Mouse (Mus musculus): ENCODE data around the gene Pth1r. TPM values are rescaled to one million over a fixed set of nuclear protein-coding genes. Genes with fewer than 3 reads are reported as not detected.

Gene Pth1r
- total RNA-seq (2021) = 1 to 10 TPM; 9.1 TPM
- long read RNA-seq, experiment 1, transcript Pth1r-202 (15 exons, 2,219 nt) = major isoform, 23 of 26 reads
- long read RNA-seq, experiment 1, partial matches to known transcripts = 0 of 26 reads
- long read RNA-seq, experiment 1, other reads (novel, unspliced or antisense) = 3 of 26 reads
- long read RNA-seq, experiment 2, transcript Pth1r-202 (15 exons, 2,219 nt) = major isoform, 20 of 24 reads
- long read RNA-seq, experiment 2, partial matches to known transcripts = 1 of 24 reads
- long read RNA-seq, experiment 2, other reads (novel, unspliced or antisense) = 3 of 24 reads

DNA sequence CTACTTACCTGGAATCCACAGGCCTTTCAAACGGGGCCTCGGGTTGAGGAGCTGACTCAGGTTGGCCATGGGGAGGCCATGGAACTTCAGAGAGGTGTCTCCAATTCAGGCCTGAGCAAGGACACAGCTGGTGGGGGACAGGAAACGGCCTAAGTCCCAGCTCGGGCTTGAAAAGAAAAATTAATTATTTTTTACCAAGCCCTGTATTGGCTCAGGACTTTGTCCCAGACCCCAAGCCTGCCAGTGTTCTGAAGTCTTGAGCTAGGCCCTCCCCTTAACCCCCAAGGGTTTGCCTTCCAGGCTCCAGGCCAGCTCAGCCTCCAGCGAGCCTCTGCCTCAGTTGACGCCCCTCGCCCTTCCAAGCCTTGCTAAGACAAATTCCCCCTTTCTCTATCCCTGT is at the start of gene Pth1r:
TSS of gene Pth1r (minus strand) at position 185 of the 400 bp plus-strand sequence.
- intact Hi-C loops (cut with DNase I) = no loop called here
- no peak for DNase-seq

DNA sequence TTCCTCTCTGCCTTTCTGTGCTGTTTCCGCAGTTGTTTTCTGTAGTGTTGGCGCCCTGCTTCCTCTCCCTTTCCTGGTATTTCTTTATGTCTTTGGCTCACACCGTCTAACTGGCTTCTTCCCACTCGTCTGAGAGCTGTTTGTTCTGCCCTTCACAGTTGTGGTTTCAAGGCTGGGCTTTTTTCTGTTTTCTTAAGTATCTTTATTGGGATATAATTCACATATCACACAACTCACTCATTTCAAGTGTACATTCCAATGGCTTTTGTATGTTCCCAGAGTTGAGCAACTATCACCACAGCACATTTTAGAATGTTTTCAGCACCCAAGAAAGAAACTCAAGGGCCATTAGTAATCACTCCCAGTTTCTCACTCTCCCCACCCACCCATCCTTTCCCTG is 43.5 kb upstream of the Pth1r start:
- intact Hi-C loops (cut with DNase I) = no loop called here
- DNase-seq = no peak

DNA sequence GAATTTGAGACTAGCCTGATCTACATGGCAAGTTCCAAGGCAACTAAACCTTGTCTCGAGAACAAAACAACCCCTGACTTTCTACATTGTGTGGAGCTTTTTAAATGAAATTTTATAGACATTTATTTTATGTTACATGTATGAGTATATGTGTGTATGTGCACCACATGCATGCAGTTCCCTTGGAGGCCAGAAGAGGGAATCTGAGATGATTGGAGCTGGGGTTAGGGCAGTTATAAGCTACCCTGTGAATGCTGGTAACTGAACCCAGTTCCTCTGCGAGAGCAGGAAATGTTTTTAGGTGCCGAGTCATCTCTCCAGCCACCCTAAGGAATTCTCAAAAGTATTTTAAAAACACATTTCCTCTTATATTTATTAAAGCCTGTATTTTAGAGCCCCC is 41.2 kb upstream of the Pth1r start:
- no peak for DNase-seq
- intact Hi-C loops (cut with DNase I) = loop anchor here (10.0 kb wide), 2 partner anchors 297 to 343 kb away; no protein-coding TSS in a partner anchor

DNA sequence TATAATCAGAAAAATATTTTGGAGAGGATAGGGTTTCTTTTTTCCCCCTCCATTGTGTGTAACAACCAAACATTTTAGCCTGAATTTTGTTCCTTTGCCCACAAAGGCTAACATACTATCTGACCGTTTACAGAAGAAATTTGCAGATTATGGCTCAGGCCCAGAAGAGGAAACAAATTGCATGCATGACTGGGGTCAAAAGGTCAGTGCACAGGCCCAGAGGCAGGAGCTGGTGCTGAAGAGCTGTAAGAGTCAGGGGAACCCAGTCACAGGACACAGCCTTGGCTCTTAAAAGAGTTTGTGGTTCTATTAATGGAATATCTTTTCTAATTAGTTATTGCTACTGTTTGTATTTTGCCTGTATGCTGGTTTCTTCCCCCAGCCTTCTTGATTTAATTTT is 36.7 kb upstream of the Pth1r start:
- no peak for DNase-seq
- intact Hi-C loops (cut with DNase I) = loop anchor here (5.0 to 10.0 kb wide), 5 partner anchors 89 to 339 kb away; partner anchors contain the start of gene Lrrc2

DNA sequence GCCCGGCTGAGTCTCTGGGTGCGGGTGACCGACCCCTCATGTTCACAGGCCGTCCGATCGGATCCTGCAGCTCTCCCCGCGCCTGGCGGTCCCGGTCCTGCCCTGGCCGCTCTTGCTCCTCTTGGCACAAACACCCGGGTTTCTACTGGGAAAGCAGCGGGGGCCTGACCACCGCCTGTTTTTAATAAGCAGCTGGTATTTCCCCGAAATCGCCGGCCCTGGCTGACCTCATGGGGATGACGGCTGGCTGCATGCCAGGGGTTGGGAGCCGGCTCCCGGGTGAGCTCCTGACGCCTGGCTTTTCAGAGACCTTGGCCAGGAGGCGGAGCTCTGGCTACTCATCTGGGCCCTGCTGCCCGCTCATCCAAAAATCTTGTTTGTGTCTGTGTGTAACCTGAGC is 34.8 kb upstream of the Pth1r start:
- intact Hi-C loops (cut with DNase I) = loop anchor here (1.0 to 10.0 kb wide), 8 partner anchors 23 to 371 kb away; partner anchors contain the start of gene Lrrc2

DNA sequence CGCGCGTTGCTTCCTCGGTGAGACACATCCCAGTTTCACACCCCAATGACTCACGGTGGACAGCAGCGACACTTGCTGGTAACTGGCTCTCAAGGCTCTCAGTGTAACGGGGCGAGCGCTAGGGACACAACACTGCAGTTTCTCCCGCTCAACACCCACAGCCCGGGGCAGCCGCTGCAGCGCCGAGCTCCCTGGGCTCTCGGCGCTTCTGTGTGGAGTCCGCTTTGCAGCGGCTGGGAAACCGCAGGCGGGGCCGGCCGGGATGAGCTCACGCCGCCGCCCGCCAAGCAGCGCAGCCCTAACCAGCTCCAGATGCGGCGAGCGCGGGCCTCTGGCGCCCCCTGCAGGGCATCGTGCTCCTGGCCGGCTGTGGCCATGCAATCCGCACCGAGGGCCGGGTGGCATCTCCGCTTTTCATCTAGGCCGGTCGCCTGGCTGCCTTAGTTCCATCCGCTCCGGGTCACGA is 34.3 kb upstream of the Pth1r start:
- peak; percentile 98 to 99 for DNase-seq
- intact Hi-C loops (cut with DNase I) = loop anchor here (1.0 to 10.0 kb wide), 8 partner anchors 22 to 370 kb away; partner anchors contain the start of gene Lrrc2

More for the DNA sequence above, 34.8 kb upstream of the Pth1r start:
- peak; percentile 90 to 92 for DNase-seq

DNA sequence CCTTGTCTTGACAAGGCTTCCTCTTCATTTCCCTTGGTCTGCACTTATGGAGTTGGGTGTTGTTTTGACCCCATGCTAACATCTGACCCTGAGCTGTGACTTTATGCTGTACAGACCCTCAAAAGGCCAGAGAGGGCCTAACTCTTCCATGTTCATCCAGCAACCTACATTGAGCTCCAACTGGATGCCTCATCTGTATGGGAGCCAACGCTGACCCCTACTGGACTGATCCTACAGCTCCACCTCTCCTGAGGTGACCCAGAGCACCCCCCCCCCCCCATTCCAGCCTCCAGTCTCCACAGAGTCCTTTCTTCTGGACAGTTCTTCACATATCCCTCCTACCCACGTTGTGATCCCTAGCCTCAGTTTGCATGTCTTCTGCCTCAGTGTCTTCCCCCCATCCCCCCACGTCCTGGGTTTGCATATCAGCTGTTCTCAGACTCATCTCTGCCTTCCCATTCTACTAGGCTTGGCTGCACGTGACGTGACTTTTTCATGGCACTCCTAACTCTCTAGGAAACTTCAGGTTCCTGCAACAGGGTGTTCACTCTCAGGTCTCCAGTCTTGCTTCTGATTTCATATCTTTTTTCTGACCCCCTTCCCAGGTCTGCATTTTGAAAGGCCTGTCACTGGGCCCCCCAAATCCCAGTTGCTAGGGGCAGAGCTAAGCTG is 32.4 kb upstream of the Pth1r start:
- intact Hi-C loops (cut with DNase I) = loop anchor here (5.0 kb wide), 1 partner anchor 47 kb away; no protein-coding TSS in a partner anchor

DNA sequence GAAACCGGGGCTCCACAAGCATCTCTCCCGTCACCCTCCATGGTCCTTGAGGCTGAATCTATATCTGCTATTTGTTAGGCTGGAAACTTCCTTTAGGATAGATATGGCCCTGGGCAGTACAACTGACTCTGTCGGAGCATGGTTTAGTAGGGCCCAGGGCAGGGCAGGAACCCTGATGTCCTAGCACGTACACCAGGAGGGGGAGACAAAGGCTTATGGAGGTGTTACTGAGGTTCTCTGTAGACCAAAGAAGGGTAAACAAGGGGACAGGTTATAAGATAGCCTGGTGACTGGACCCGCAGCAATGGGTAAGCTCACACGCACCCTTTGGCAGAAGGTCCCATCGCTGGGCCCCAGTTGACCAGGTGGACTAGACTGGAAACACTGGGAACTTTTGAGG is 31.6 kb upstream of the Pth1r start:
- DNase-seq = no peak
- intact Hi-C loops (cut with DNase I) = loop anchor here (5.0 kb wide), 1 partner anchor 46 kb away; no protein-coding TSS in a partner anchor

More for the DNA sequence above, 32.4 kb upstream of the Pth1r start:
- no peak for DNase-seq

DNA sequence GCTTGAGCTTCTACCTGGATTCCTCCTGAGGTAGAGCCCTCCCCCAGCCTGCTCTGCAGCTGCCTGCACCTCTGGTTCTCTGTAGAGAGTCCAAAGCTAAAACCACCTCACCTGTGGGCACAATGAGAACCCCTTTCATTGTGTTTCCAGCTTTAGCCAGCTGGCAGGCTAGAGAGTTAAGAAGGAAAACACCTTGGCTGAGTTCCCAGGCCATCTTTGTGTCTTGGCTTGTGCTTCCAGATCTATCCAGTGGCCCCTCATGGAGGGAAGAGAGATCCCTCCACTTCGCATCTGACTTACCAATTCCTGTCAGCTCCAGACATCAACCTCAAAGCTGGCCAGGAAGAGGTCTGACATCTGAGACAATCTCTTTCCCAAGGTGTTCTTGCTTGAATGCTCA is 31.2 kb upstream of the Pth1r start:
- intact Hi-C loops (cut with DNase I) = loop anchor here (5.0 kb wide), 1 partner anchor 46 kb away; no protein-coding TSS in a partner anchor
- no peak for DNase-seq

DNA sequence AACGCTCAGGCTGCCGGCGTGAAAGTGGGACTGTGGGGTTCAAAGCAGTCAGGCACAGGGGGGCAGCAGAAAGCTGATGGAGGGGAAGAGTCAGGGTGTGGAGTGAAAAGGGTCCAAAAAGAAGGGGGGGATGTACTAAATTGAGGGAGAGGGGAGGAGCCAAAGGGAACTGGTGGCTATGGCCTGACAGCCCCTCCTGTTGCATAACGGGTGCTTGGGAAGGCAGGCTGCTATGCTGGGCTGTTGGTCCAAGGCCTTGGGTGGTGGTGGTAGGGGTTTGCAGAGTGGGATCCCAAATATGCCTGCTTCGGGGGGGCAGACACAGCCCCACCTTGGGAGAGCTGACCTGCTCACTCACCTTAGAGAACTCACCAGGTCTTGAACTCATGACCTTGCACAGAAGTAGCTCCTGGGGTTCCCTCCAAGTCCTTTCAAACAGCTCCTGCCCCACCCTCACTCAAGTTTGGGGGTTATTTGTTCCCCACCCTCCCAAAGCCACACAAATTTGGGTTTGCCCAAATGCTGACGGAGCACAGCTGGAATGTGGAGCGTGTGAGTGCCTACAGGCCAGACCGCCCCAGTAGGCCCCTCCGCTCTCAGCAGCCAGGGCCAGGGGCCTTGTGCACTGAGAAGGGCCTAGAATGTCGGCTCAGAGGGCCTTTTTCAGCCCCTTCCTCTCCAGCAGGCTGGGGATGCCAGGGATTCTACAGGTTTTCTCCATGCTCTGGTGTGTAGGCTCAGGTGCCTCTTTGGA is 28.5 kb upstream of the Pth1r start:
- DNase-seq = no peak

DNA sequence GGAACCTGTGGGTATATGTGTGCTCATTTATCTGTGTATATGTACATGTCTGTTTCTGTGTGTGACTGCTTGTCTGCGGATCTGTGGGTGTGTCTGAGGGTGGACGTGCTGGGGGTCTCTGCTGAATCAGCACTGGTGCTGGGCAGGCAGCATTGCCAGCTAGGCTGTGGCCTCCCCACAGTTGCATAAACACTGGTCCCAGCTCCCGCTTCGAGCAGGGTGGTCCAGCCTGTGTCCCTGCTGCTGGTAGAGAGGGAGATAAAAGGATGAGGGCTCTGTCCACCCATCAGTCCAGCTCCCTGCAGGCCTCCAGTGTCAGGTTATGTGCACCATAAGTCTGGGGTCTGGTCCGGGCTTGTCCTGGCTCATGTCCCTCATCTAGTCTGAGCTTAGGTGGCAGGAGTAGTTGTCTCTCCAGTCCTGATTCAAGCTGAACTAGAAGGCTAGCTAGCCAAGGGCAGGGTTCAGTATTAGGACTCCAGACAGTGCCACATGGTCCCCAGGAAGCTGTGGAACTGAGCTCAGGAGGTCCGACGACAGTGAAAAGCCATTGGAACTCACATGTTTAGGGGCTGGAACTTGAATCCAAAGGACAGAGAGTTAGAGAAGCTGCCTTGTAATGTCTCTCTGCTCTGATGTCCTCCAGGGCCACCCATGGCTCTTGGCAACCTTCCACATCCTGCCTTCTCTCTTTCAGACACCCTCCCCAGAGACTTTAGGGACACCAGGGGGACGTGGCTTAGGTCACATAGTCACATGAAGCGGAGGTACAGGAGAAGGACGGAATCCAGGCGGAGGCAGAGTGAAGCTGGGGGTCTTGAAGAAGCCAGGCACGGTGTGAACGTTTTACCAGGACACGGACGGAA is 27.7 kb upstream of the Pth1r start:
- intact Hi-C loops (cut with DNase I) = loop anchor here (5.0 kb wide), 1 partner anchor 42 kb away; no protein-coding TSS in a partner anchor
- DNase-seq = peak in 1 of 2 experiments; percentile 60

More for the DNA sequence above, 28.5 kb upstream of the Pth1r start:
- intact Hi-C loops (cut with DNase I) = loop anchor here (5.0 kb wide), 1 partner anchor 43 kb away; no protein-coding TSS in a partner anchor

DNA sequence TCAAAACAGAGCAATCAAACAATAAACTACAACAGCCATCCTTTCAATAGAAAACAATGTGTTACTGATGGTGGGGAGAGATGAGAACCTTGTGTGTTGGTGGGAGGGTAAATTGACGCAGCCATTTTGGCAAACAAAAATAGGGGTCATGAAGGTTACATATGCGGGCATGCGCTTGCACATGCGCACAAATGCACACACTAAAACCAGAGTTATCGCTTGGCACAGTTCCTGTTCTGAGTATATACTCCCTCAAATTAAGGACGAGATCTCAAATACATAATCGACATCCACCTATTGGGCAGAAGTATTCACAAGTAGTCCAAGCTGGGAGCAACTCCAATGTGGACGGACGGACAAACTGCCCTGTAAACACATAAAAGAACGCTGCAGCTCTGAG is 25.4 kb upstream of the Pth1r start:
- intact Hi-C loops (cut with DNase I) = no loop called here
- DNase-seq = no peak

DNA sequence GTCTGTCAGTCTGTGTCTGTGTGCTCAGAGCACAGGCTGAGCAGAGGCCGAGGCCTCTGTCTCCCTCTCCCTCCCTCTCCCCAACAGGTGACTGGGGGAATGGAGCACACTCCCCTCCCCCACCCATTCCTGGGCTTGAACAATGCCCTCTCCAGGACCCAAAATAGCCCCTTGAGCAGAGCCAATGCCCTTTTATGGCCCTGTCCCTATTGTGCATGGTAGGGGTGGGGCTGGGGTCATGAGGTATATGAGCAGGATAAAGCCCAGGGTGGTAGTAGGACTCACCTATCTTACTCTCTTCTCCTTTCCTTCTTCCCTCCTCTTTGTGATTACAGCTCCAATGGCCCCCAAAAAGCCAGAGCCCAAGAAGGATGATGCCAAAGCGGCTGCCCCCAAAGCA is 16.5 kb upstream of the Pth1r start:
- DNase-seq = peak; percentile 69 to 77
- intact Hi-C loops (cut with DNase I) = no loop called here

DNA sequence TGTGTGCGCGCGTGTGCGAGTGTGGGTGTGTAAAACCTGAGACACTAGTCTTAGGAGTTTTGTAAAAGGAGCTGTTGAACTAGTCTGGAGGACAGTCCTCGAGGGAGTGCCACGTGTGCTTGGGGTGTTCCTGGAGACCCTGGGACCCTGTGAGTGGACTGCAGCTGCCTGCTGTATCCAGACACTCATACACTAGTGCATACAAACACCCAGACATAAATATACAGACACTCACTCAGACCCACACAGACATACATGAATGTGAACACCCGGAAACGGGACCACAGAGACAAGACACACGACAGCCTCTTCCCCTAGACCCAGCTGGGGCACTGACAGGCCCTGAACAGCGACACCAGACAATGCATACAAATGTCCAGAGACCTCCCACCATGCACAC is 15.8 kb upstream of the Pth1r start:
- intact Hi-C loops (cut with DNase I) = no loop called here
- DNase-seq = no peak

DNA sequence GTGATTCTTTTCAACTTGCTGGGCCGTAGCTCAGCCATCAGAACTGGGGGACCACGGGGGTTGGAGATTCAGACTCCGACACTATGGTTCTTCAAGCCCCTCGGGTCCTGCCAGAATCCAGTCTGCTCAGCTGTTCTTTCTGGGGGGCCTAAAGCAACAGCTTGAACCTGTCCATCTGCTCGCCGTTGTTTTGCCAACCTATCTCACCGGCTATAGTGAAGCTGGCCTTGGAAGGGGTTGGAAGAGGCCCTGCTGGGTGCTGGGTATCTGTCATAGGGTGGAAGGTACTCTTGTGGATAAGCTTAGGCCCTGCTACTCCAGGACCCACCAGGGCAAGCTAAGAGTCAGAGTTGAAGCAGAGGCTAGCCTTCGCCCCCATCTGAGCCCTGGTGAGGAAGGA is 13.9 kb upstream of the Pth1r start:
- intact Hi-C loops (cut with DNase I) = loop anchor here (2.0 kb wide), 1 partner anchor 30 kb away; no protein-coding TSS in a partner anchor
- DNase-seq = no peak

DNA sequence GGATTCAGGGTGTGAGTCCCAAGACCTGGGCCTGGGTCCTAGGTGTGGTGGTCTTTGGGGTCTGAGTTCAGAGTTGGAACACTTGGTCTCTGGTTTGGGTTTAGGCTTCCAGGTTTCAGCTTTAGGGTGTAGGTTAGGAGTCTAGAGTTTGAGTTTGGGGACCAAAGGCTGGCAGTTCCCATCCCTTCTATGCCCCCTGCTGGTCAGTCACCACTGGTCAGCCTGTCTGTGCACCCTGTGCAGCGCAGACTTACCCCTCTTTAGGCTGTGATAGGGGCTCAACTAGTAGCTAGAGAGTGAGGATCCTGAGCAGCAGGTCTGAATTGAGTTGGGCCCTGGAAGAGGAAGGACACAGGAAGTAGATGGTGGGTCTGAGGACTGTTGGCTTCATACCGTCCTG is 12.3 kb upstream of the Pth1r start:
- intact Hi-C loops (cut with DNase I) = loop anchor here (2.0 kb wide), 2 partner anchors 22 to 36 kb away; no protein-coding TSS in a partner anchor
- peak; percentile 76 to 82 for DNase-seq

DNA sequence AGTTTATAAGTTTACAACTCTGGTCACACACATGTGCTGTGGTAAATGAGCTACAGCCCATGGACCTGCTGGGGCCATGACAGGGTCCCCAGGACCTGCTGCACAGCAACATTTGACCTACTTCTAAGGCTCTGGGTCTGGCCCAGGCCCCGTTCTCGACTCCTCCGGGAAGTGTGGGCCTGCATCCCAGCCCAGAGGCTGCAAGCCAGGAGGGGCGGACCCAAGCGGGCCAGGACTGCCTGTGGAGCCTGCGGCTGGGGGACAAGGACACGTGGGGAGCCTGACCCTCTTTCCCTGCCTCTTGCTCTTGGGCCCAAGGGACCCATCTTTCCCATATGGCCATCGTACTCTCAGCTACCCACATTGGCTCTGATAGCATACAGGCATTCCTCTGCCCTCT is 11.7 kb upstream of the Pth1r start:
- peak; percentile 88 to 94 for DNase-seq
- intact Hi-C loops (cut with DNase I) = loop anchor here (2.0 kb wide), 2 partner anchors 22 to 36 kb away; no protein-coding TSS in a partner anchor

DNA sequence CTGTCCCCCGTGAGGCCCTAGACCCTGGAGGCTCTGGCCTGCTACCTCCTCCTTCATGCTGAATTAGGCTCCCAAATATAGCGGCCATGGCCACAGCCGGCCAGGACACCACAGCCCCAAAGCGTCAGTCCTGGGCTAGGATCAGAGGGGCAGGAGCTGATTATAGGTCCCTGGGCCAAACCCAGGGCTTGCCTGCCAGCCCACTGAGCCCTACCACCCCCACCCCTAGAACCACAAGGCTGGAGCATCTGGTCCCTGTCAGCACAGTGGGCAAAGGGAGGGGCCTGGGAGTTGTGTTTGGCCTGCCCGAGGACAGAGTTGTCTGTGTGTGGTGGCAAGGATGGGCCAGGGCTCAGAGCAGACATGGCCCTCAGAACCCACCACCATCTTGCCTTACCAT is 10.9 kb upstream of the Pth1r start:
- DNase-seq = no peak
- intact Hi-C loops (cut with DNase I) = loop anchor here (2.0 kb wide), 2 partner anchors 23 to 35 kb away; no protein-coding TSS in a partner anchor

DNA sequence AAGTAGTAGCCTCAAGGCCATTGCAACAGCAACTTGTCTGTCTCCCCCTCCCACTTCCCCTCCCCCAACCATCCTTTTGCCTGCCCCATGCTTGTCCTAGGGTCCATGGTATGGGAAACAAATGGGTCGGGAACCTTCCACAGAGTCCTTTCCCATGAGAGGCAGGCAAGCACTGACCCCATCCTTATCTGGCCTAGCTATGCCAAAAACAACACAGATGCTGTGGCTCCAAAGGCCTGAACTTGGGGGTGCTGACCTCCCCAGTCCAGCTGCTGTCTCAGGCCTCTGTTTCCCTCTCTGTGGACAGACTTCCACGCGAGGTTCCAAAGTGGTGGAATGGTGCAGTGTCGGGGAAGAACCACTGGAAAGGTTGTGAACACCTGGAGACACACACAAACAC is 6.8 kb upstream of the Pth1r start:
- intact Hi-C loops (cut with DNase I) = no loop called here
- no peak for DNase-seq

Measured in heart, postnatal 14 days (tissue).